Mouse (Mus musculus) forebrain, embryonic 15.5 days (tissue): ENCODE data around the gene Znhit1. TPM values are rescaled to one million over a fixed set of nuclear protein-coding genes. Genes with fewer than 3 reads are reported as not detected.

ENCODE experiments used
- ATAC-seq: fragments of 200-750 bp; cut with Nextera tagmentation; replicated peaks from 2 replicates; pipeline ENCODE4 v1.8.0; 2017; ENCODE audit warnings: mild to moderate bottlenecking, moderate TSS enrichment, moderate library complexity
- H3K27ac ChIP-seq: fragments of 300-500 bp; sonication (generic); replicated peaks from 2 replicates; pipeline ENCODE4 v1.5.1; 2015; ENCODE audit warnings: mild to moderate bottlenecking, inconsistent platforms
- H3K27me3 ChIP-seq: fragments of 300-500 bp; sonication (generic); 2 replicates; pipeline ENCODE4 v1.6.1; 2015; ENCODE audit warnings: inconsistent platforms
- H3K36me3 ChIP-seq: fragments of 300-500 bp; sonication (generic); 2 replicates; pipeline ENCODE4 v1.6.1; 2015; ENCODE audit warnings: mild to moderate bottlenecking, inconsistent platforms
- H3K4me1 ChIP-seq: fragments of 300-500 bp; sonication (generic); 2 replicates; pipeline ENCODE4 v1.6.1; 2015; ENCODE audit warnings: inconsistent platforms
- H3K4me2 ChIP-seq: fragments of 300-500 bp; sonication (generic); replicated peaks from 2 replicates; pipeline ENCODE4 v1.6.1; 2015; ENCODE audit warnings: mild to moderate bottlenecking, inconsistent platforms
- H3K4me3 ChIP-seq: fragments of 300-500 bp; sonication (generic); 2 replicates; pipeline ENCODE4 v1.5.1; 2015; ENCODE audit warnings: mild to moderate bottlenecking, inconsistent platforms
- H3K9ac ChIP-seq: fragments of 300-500 bp; sonication (generic); replicated peaks from 2 replicates; pipeline ENCODE4 v1.6.1; 2015; ENCODE audit warnings: mild to moderate bottlenecking, inconsistent platforms
- H3K9me3 ChIP-seq: fragments of 300-500 bp; sonication (generic); 2 replicates; pipeline ENCODE4 v1.6.1; 2016; ENCODE audit warnings: inconsistent platforms
- WGBS: fragments of 180-500 bp; shearing (Covaris S2); methylation state at CpG from one replicate; pipeline ENCODE4 v1.1.7; 2015; ENCODE audit warnings: mixed read lengths; 5-methylcytosine and 5-hydroxymethylcytosine counted together
- polyA plus RNA-seq: library from polyadenylated mRNA; unstranded; fragments of >200 nt; fragmentation: Nextera tagmentation; extraction: Ambion mirVana; gene quantifications from 2 replicates; pipeline ENCODE4 v1.2.1, GENCODE M21; 2015

Znhit1 gene
- polyA plus RNA-seq, 1 experiment from 2014 or later, result 123 TPM

GRCm38 (mm10) chr5:136982338-136982930, 5.4 kb downstream of the Znhit1 start:
- no peak for ATAC-seq

DNA sequence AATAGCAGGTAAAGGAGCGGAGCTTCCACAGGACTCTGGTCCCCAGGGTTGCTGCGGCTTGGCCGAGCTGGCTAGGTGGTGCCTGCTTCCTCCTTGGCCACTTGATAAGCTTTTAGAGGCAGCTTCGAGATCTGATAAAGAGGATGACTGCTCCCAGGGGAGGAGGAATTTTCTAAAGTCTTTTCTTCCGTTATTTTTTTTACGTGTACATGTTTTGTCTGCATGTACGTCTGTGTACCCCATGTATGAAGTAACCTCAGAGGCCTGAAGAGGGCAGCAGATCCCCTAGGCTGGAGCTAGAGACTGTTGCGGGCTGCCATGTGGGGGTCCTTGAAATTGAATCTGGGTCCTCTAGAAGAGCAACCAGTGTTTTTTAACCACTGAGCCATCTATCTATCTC, 6.8 kb downstream of the Znhit1 start:
- ATAC-seq, result no peak
- Histone ChIP-seq H3K36me3 (peaks cover 18% of the 10 kb centered on the region), H3K27ac (no peak overlapping the region), H3K27me3 (no peaks in the 10 kb centered on the region), H3K4me1 (peaks cover 5% of the 10 kb centered on the region), H3K9ac (no peak overlapping the region), H3K4me3 (no peak overlapping the region), H3K9me3 (no peaks in the 10 kb centered on the region), H3K4me2 (no peak overlapping the region)
- 91% methylated on average over 8 of the region's 8 CpGs for WGBS

More at GRCm38 (mm10) chr5:136982338-136982930, 5.4 kb downstream of the Znhit1 start:
- Histone ChIP-seq H3K4me3 (no peak overlapping the region), H3K36me3 (peaks cover 18% of the 10 kb centered on the region), H3K4me2 (no peak overlapping the region), H3K9ac (no peak overlapping the region), H3K27ac (no peak overlapping the region), H3K27me3 (no peaks in the 10 kb centered on the region), H3K4me1 (peaks cover 9% of the 10 kb centered on the region), H3K9me3 (no peaks in the 10 kb centered on the region)
- WGBS, result 54% methylated on average over 13 of the region's 16 CpGs

DNA sequence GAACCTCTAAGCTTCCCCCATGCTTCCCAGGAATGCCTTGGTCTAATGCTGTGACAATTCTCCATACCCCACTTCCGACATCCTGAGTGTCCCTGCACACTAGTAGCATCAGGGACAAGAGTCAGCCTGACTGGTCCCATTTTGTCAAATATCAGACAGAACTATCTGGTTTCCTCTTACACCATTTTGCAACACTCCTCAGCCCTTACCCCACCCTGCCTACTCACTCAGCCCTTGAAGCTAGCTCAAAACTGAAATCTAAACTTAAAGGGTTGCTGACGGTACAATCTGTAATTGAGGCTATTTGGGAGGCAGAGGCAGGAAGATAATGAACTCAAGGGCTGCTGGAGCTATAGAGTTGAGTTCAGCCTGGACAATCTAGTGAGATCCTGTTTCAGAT, 8.1 kb downstream of the Znhit1 start:
- H3K27me3 ChIP-seq, result no peaks in the 10 kb centered on the region
- H3K27ac ChIP-seq, result no peak overlapping the region
- H3K4me3 ChIP-seq, result no peak overlapping the region
- H3K36me3 ChIP-seq, result peaks cover 18% of the 10 kb centered on the region
- H3K4me1 ChIP-seq, result no peaks in the 10 kb centered on the region
- no peak overlapping the region for H3K9ac ChIP-seq
- WGBS, result 70% methylated on average over 2 of the region's 2 CpGs
- H3K4me2 ChIP-seq, result no peak overlapping the region
- no peaks in the 10 kb centered on the region for H3K9me3 ChIP-seq
- no peak for ATAC-seq

GRCm38 (mm10) chr5:136977769-136978168, 10.1 kb downstream of the Znhit1 start:
- ATAC-seq, result no peak
- H3K4me2 ChIP-seq, result no peak overlapping the region

DNA sequence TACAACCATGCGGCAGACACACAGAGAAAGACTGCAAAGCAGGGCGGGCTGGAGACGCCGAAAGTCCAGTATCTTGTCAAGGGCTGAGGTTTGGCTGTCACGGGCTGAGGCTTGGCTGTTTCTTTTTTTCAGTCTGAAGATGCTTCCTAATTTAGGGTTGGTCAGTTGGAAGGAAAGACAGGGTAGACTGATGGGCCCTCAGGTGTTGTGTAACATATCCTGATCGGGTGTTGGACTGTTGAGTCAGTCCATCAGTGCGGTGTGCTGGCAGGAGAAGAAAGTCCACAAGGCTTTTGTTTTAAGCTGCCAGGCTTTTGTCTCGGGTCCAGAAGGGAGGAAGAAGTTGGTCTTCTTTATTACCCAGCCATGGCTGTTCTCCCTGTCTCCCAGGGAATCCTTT, 14.2 kb downstream of the Znhit1 start:
- Histone ChIP-seq H3K27me3 (no peaks in the 10 kb centered on the region), H3K27ac (no peak overlapping the region), H3K9ac (no peak overlapping the region), H3K36me3 (no peaks in the 10 kb centered on the region), H3K4me1 (no peaks in the 10 kb centered on the region), H3K9me3 (no peaks in the 10 kb centered on the region), H3K4me2 (no peak overlapping the region), H3K4me3 (no peak overlapping the region)
- ATAC-seq, result no peak
- WGBS, result 83% methylated on average over 8 of the region's 8 CpGs

More at GRCm38 (mm10) chr5:136977769-136978168, 10.1 kb downstream of the Znhit1 start:
- no peak overlapping the region for H3K27ac ChIP-seq
- no peaks in the 10 kb centered on the region for H3K27me3 ChIP-seq
- H3K9ac ChIP-seq, result no peak overlapping the region
- no peak overlapping the region for H3K4me3 ChIP-seq
- no peaks in the 10 kb centered on the region for H3K9me3 ChIP-seq
- no peaks in the 10 kb centered on the region for H3K4me1 ChIP-seq
- WGBS, result 81% methylated on average over 4 of the region's 4 CpGs
- peaks cover 11% of the 10 kb centered on the region for H3K36me3 ChIP-seq

DNA sequence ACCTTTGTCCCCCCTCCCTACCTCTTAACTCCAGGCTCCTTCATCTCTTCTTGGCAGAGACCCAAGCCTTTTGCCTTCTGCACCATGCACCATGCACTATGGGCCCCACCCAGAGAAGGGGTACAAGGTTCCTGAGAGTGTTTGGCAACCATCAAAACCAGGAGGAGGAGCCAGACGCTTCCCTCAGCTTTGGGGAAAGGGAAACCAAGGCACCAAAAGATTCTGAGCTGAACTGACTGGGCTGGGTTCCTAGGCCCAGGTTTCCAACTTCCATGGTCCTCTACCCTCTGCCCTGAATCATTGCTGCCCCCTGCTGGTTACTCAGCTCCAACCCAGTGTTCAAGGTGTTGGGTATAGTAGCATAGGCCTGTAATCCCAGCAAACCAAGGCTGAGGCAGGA, 17.1 kb downstream of the Znhit1 start:
- WGBS, result 88% methylated on average over 1 of the region's 1 CpGs
- H3K9ac ChIP-seq, result no peak overlapping the region
- no peaks in the 10 kb centered on the region for H3K4me1 ChIP-seq
- peaks cover 9% of the 10 kb centered on the region for H3K36me3 ChIP-seq
- no peaks in the 10 kb centered on the region for H3K27me3 ChIP-seq
- H3K27ac ChIP-seq, result no peak overlapping the region
- no peak overlapping the region for H3K4me3 ChIP-seq
- no peaks in the 10 kb centered on the region for H3K9me3 ChIP-seq
- H3K4me2 ChIP-seq, result no peak overlapping the region
- ATAC-seq, result no peak

- Histone ChIP-seq H3K4me2 (no peak overlapping the region), H3K27me3 (no peaks in the 10 kb centered on the region), H3K9me3 (no peaks in the 10 kb centered on the region), H3K4me3 (no peak overlapping the region), H3K9ac (no peak overlapping the region), H3K36me3 (peaks cover 33% of the 10 kb centered on the region), H3K27ac (no peak overlapping the region), H3K4me1 (peaks cover 8% of the 10 kb centered on the region)
- 75% methylated on average over 10 of the region's 10 CpGs for WGBS
- no peak for ATAC-seq
Observed at GRCm38 (mm10) chr5:136967592-136967991, 20.2 kb downstream of the Znhit1 start.

- no peak overlapping the region for H3K9ac ChIP-seq
- H3K27ac ChIP-seq, result no peak overlapping the region
- H3K36me3 ChIP-seq, result peaks cover 33% of the 10 kb centered on the region
- peaks cover 10% of the 10 kb centered on the region for H3K4me1 ChIP-seq
- H3K4me2 ChIP-seq, result no peak overlapping the region
- WGBS, result 96% methylated on average over 4 of the region's 4 CpGs
- no peaks in the 10 kb centered on the region for H3K27me3 ChIP-seq
- ATAC-seq, result no peak
- no peak overlapping the region for H3K4me3 ChIP-seq
- H3K9me3 ChIP-seq, result no peaks in the 10 kb centered on the region
Observed at GRCm38 (mm10) chr5:136966861-136967455, 20.9 kb downstream of the Znhit1 start.

GRCm38 (mm10) chr5:136966331-136966730, 21.5 kb downstream of the Znhit1 start, which contains the start of gene Cldn15:
Cldn15 (plus strand) TSS chr5:136966616.
- 76% methylated on average over 6 of the region's 6 CpGs for WGBS
- H3K4me3 ChIP-seq, result no peak within 1 kb of the TSS
- ATAC-seq, result no peak

DNA sequence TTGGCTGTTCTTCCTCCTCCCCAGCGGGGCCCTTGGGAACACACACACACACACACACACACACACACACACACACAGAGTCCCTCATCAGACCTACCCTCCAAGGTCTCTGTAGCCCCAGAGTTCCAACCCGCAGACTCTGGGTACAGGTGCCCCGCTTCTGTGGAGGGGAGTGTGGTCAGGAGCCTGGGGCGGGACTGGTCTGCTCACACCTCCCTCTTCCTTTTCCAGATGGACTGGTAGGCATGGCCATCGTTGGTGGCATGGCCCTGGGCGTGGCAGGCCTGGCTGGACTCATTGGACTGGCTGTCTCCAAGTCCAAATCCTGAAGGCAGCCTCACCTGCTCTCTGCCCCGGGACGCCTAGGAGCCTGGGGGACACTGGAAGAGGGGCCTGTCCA, 22.1 kb downstream of the Znhit1 start:
- Histone ChIP-seq H3K9ac (no peak overlapping the region), H3K4me3 (no peak overlapping the region), H3K27ac (no peak overlapping the region), H3K9me3 (no peaks in the 10 kb centered on the region), H3K27me3 (no peaks in the 10 kb centered on the region), H3K4me1 (peaks cover 17% of the 10 kb centered on the region), H3K4me2 (no peak overlapping the region), H3K36me3 (peaks cover 33% of the 10 kb centered on the region)
- no peak for ATAC-seq
- WGBS, result 95% methylated on average over 7 of the region's 8 CpGs

More at GRCm38 (mm10) chr5:136966331-136966730, 21.5 kb downstream of the Znhit1 start, which contains the start of gene Cldn15:
- H3K4me1 ChIP-seq, result peaks cover 14% of the 10 kb centered on the region
- no peak within 1 kb of the TSS for H3K9ac ChIP-seq
- no peak within 1 kb of the TSS for H3K4me2 ChIP-seq
- no peaks in the 10 kb centered on the region for H3K27me3 ChIP-seq
- peaks cover 33% of the 10 kb centered on the region for H3K36me3 ChIP-seq
- H3K27ac ChIP-seq, result no peak within 1 kb of the TSS
- no peaks in the 10 kb centered on the region for H3K9me3 ChIP-seq

DNA sequence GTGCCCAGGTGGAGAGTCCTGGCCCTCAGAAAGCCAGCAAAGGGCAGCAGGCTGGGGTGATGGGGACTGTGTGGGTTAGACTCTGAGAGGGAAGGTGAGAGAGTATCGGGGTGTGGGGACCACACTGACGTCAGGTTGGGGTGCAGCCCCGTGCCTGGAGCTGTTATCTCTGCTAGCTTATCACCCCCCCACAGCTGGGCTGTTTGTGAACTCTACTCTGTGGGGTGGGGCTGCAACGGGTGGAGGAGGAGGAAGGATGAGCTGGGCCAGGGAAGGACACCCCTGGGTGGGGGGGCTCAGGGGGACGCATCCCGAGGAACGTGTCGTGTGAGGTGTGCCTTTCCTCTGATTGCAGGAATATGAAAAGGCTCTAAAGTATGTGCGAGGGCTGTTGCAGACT, 22.6 kb downstream of the Znhit1 start:
- H3K9me3 ChIP-seq, result no peaks in the 10 kb centered on the region
- no peak overlapping the region for H3K9ac ChIP-seq
- no peaks in the 10 kb centered on the region for H3K27me3 ChIP-seq
- ATAC-seq, result no peak
- peaks cover 33% of the 10 kb centered on the region for H3K36me3 ChIP-seq
- H3K4me2 ChIP-seq, result no peak overlapping the region
- peaks cover 17% of the 10 kb centered on the region for H3K4me1 ChIP-seq
- H3K27ac ChIP-seq, result no peak overlapping the region
- no peak overlapping the region for H3K4me3 ChIP-seq
- WGBS, result 91% methylated on average over 9 of the region's 9 CpGs

DNA sequence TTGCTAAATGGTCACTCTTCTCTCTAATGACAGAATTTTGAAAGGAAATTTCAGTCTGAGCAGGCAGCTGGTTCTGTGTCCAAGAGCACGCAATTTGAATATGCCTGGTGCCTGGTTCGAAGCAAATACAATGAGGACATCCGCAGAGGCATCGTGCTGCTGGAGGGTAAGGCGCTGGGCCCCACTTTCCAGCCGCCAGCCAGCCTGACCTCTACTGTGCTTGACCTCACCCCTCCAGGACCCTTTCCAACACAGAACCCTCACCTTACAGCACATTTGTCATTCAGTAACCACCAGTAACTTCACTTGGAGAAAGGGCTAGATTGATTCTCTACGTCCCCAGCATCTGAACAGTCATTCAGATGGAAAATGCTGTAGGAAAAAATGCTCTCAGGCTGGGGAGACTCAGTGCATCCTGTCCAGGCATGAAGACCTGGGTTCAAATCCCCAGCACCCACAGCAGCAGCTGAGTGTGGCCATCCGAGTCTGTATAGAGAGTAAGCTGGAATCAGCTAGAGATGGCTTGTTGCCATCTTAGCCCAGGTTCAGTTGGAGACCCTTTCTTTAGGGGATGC, 24.8 kb downstream of the Znhit1 start:
- Histone ChIP-seq H3K27ac (peak overlapping the region; percentile 92), H3K4me2 (peak overlapping the region; percentile 91), H3K4me3 (peak overlapping the region; percentile 84), H3K4me1 (peaks cover 17% of the 10 kb centered on the region), H3K36me3 (peaks cover 33% of the 10 kb centered on the region), H3K9me3 (no peaks in the 10 kb centered on the region), H3K9ac (peak overlapping the region; percentile 79), H3K27me3 (no peaks in the 10 kb centered on the region)
- 74% methylated on average over 8 of the region's 8 CpGs for WGBS
- ATAC-seq, result no peak
